Mouse (Mus musculus) myocyte (in vitro differentiated cells): ENCODE measurements around the gene Nmnat3. TPM values are rescaled to one million over a fixed set of nuclear protein-coding genes. Genes with fewer than 3 reads are reported as not detected.

Source experiments
- H3K27me3 ChIP-seq: one replicate; pipeline ENCODE4 v1.6.1; 2011; ENCODE audit not compliant: control insufficient read depth, insufficient read depth, insufficient read length
- H3K36me3 ChIP-seq: one replicate; pipeline ENCODE4 v1.6.1; 2011; ENCODE audit not compliant: control insufficient read depth, insufficient read depth
- H3K4me2 ChIP-seq: one replicate; pipeline ENCODE4 v1.6.1; 2011; ENCODE audit warnings: low read depth, control low read depth
- H3K4me3 ChIP-seq: one replicate; pipeline ENCODE4 v1.5.1; 2011; ENCODE audit warnings: mild to moderate bottlenecking, control low read depth, moderate library complexity
- H3K79me2 ChIP-seq: one replicate; pipeline ENCODE4 v1.6.1; 2011; ENCODE audit not compliant: control insufficient read depth, insufficient read depth
- H3ac ChIP-seq: one replicate; pipeline ENCODE4 v1.6.1; 2011; ENCODE audit not compliant: control insufficient read depth, insufficient read length
- CEBPB ChIP-seq: IDR thresholded peaks from 2 replicates; pipeline ENCODE4 v1.6.1; 2011; ENCODE audit warnings: mild to moderate bottlenecking, moderate library complexity; ENCODE audit not compliant: poor library complexity, insufficient read depth, severe bottlenecking
- E2F4 ChIP-seq: IDR thresholded peaks from one replicate; pipeline ENCODE4 v1.6.1; 2011; ENCODE audit warnings: mild to moderate bottlenecking, control low read depth, moderate library complexity; ENCODE audit not compliant: insufficient read depth
- MAX ChIP-seq: IDR thresholded peaks from one replicate; pipeline ENCODE4 v1.6.1; 2011; ENCODE audit warnings: low read depth, mild to moderate bottlenecking, control low read depth
- MYOD1 ChIP-seq, 3 experiments: IDR thresholded peaks; one replicate each; pipeline ENCODE4 v1.6.1; 2011; ENCODE audit warnings: control low read depth in 2 of 3, low read depth in 2 of 3, mild to moderate bottlenecking in 2 of 3, moderate library complexity in 1 of 3; ENCODE audit not compliant: insufficient read length in 2 of 3, control insufficient read depth in 1 of 3
- MYOG ChIP-seq, 3 experiments: IDR thresholded peaks; one replicate each; pipeline ENCODE4 v1.6.1; 2011; ENCODE audit warnings: control low read depth in 2 of 3, low read depth in 2 of 3, mild to moderate bottlenecking in 2 of 3; ENCODE audit not compliant: insufficient read length in 2 of 3, control insufficient read depth in 1 of 3, insufficient read depth in 1 of 3
- POLR2A ChIP-seq: IDR thresholded peaks from one replicate; pipeline ENCODE4 v1.6.1; 2011; ENCODE audit warnings: low read depth, mild to moderate bottlenecking, control low read depth, moderate library complexity; ENCODE audit not compliant: insufficient read length
- POLR2AphosphoS2 ChIP-seq: IDR thresholded peaks from one replicate; pipeline ENCODE4 v1.6.1; 2011; ENCODE audit warnings: low read depth, control low read depth; ENCODE audit not compliant: insufficient read length
- REST ChIP-seq: IDR thresholded peaks from one replicate; pipeline ENCODE4 v1.6.1; 2011; ENCODE audit warnings: mild to moderate bottlenecking, control low read depth, moderate library complexity; ENCODE audit not compliant: insufficient read depth, insufficient read length
- SRF ChIP-seq: IDR thresholded peaks from one replicate; pipeline ENCODE4 v1.6.1; 2011; ENCODE audit warnings: low read depth; ENCODE audit not compliant: control insufficient read depth, insufficient read length
- TCF12 ChIP-seq: IDR thresholded peaks from one replicate; pipeline ENCODE4 v1.6.1; 2011; ENCODE audit warnings: mild to moderate bottlenecking, control low read depth; ENCODE audit not compliant: poor library complexity, insufficient read depth, severe bottlenecking
- TCF3 ChIP-seq: IDR thresholded peaks from one replicate; pipeline ENCODE4 v1.6.1; 2011; ENCODE audit warnings: low read depth, control low read depth; ENCODE audit not compliant: insufficient read length
- USF1 ChIP-seq: IDR thresholded peaks from one replicate; pipeline ENCODE4 v1.6.1; 2011; ENCODE audit warnings: low read depth, mild to moderate bottlenecking, control low read depth, moderate library complexity
- polyA plus RNA-seq: library from polyadenylated mRNA; unstranded; fragments of >200 nt; fragmentation: generic; extraction: Trizol; gene quantifications from one replicate; pipeline ENCODE4 v1.2.1, GENCODE M21; 2012; ENCODE audit warnings: missing spikeins

Nmnat3 gene
- polyA plus RNA-seq, 1 experiment, result 1.3 TPM

- Histone ChIP-seq H3K36me3 (no peaks in the 10 kb centered on the region), H3K27me3 (peaks cover 4% of the 10 kb centered on the region), H3K4me3 (no peak overlapping the region), H3K4me2 (no peak overlapping the region), H3K79me2 (no peaks in the 10 kb centered on the region), H3ac (no peak overlapping the region)
- TF ChIP-seq TCF3, result no peak
- no peak for TF ChIP-seq MYOD1 (IDR thresholded peaks at IDR 0.05; ENCODE audit: control insufficient read depth in 1 of 3, insufficient read length in 2 of 3, low read depth in 2 of 3)
- TF ChIP-seq MYOG (IDR thresholded peaks at IDR 0.05; ENCODE audit: control insufficient read depth in 1 of 3, insufficient read depth in 1 of 3, insufficient read length in 2 of 3, low read depth in 2 of 3), result no peak
- no peak for TF ChIP-seq E2F4
- TF ChIP-seq USF1, result no peak
- no peak for TF ChIP-seq MAX
- TF ChIP-seq POLR2A, result no peak
- no peak for TF ChIP-seq TCF12
- no peak for TF ChIP-seq CEBPB
- TF ChIP-seq REST, result no peak
- TF ChIP-seq SRF, result no peak
Measured at GRCm38 (mm10) chr9:98420666-98421065, 133.4 kb downstream of the Nmnat3 start.

- H3ac ChIP-seq, result no peak overlapping the region
- TF ChIP-seq E2F4 (no peak), TCF3 (no peak), MYOD1 (IDR thresholded peaks at IDR 0.05; ENCODE audit: control insufficient read depth in 1 of 3, insufficient read length in 2 of 3, low read depth in 2 of 3) (no peak), REST (no peak), TCF12 (no peak), POLR2AphosphoS2 (no peak), CEBPB (no peak), MYOG (IDR thresholded peaks at IDR 0.05; ENCODE audit: control insufficient read depth in 1 of 3, insufficient read depth in 1 of 3, insufficient read length in 2 of 3, low read depth in 2 of 3) (no peak), USF1 (no peak), SRF (no peak), POLR2A (no peak), MAX (no peak)
Measured at GRCm38 (mm10) chr9:98421903-98422302, 134.7 kb downstream of the Nmnat3 start.

GRCm38 (mm10) chr9:98422656-98423055 is 135.4 kb downstream of the Nmnat3 start, which contains the start of gene Rbp1:
Gene Rbp1 (plus strand): TSS chr9:98422961.
- H3K79me2 ChIP-seq, result no peaks in the 10 kb centered on the region
- no peak within 1 kb of the TSS for H3ac ChIP-seq
- H3K36me3 ChIP-seq, result no peaks in the 10 kb centered on the region
- no peak for TF ChIP-seq POLR2AphosphoS2
- no peak for TF ChIP-seq MYOD1 (IDR thresholded peaks at IDR 0.05; ENCODE audit: control insufficient read depth in 1 of 3, insufficient read length in 2 of 3, low read depth in 2 of 3)
- no peak for TF ChIP-seq SRF
- no peak for TF ChIP-seq TCF3
- TF ChIP-seq TCF12, result no peak
- no peak for TF ChIP-seq REST
- TF ChIP-seq USF1, result no peak
- TF ChIP-seq E2F4, result no peak
- no peak for TF ChIP-seq MAX
- TF ChIP-seq POLR2A, result no peak
- no peak for TF ChIP-seq CEBPB
- no peak for TF ChIP-seq MYOG (IDR thresholded peaks at IDR 0.05; ENCODE audit: control insufficient read depth in 1 of 3, insufficient read depth in 1 of 3, insufficient read length in 2 of 3, low read depth in 2 of 3)
- no peak within 1 kb of the TSS for H3K4me2 ChIP-seq
- no peaks in the 10 kb centered on the region for H3K27me3 ChIP-seq
- no peak within 1 kb of the TSS for H3K4me3 ChIP-seq

More at GRCm38 (mm10) chr9:98421903-98422302, 134.7 kb downstream of the Nmnat3 start:
- H3K79me2 ChIP-seq, result no peaks in the 10 kb centered on the region
- H3K27me3 ChIP-seq, result no peaks in the 10 kb centered on the region
- no peaks in the 10 kb centered on the region for H3K36me3 ChIP-seq
- H3K4me3 ChIP-seq, result no peak overlapping the region
- no peak overlapping the region for H3K4me2 ChIP-seq

- Histone ChIP-seq H3K4me2 (no peak overlapping the region), H3K79me2 (no peaks in the 10 kb centered on the region), H3K36me3 (no peaks in the 10 kb centered on the region), H3K4me3 (no peak overlapping the region), H3K27me3 (no peaks in the 10 kb centered on the region), H3ac (no peak overlapping the region)
- TF ChIP-seq E2F4 (no peak), POLR2A (no peak), REST (no peak), MYOG (IDR thresholded peaks at IDR 0.05; ENCODE audit: control insufficient read depth in 1 of 3, insufficient read depth in 1 of 3, insufficient read length in 2 of 3, low read depth in 2 of 3) (no peak), CEBPB (no peak), TCF12 (no peak), SRF (no peak), MYOD1 (IDR thresholded peaks at IDR 0.05; ENCODE audit: control insufficient read depth in 1 of 3, insufficient read length in 2 of 3, low read depth in 2 of 3) (no peak), MAX (no peak)
Measured at GRCm38 (mm10) chr9:98423691-98424090, 136.5 kb downstream of the Nmnat3 start.

- no peak overlapping the region for H3ac ChIP-seq
- no peak for TF ChIP-seq REST
- TF ChIP-seq MAX, result no peak
- no peak for TF ChIP-seq USF1
- TF ChIP-seq E2F4, result no peak
- H3K4me3 ChIP-seq, result no peak overlapping the region
- H3K36me3 ChIP-seq, result no peaks in the 10 kb centered on the region
- peak overlapping the region; percentile 56 for H3K4me2 ChIP-seq
- H3K79me2 ChIP-seq, result no peaks in the 10 kb centered on the region
- no peaks in the 10 kb centered on the region for H3K27me3 ChIP-seq
Measured at GRCm38 (mm10) chr9:98424291-98424690, 137.1 kb downstream of the Nmnat3 start.
